Mouse (Mus musculus) mesoderm, embryonic 11.5 days (tissue): Measurements from ENCODE around the gene Gm20388.

ENCODE experiments used
- DNase-seq: peaks from one replicate; pipeline ENCODE4 v3.0.0-alpha.2; 2012; ENCODE audit warnings: low read depth, low spot score

The Gm20388 gene

DNA sequence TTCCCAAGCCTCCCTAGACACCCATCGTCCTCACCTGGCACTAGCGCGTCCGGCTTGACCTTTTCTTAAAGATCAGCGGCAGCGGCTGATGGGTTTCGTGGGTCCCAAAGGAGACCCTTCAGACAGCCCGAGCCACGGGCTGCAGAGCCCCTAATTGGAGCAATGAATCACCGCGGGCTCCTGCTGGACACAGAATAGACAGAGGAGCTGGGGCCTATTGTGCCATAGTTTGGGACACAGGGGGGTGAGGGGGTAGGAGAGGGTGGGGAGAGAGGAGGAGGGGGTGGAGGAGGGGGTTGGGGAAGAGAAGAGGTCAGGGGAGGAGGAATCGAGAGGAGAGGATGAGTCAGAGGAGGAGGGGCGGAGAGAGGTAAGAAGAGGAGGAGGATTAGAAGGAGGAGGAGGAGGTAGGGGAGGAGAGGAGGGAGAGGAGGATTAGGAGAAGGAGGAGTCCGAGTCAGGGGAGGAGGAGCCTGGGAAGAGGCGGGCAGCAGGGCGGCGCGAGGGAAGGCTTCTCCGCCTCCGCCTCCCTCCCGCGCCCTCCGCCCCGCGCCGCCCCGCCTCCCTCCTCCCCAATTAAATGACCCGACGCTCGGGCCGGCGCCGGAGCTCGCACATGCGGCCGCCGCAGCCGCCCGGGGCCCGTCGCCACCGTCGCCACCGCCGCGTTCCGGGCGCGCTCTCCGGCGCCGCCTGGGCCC lies 317.4 kb downstream of the Gm20388 start, which contains the start of gene Gse1:
Gse1 (plus strand) TSS at position 566 of the 701 bp plus-strand sequence.
- DNase-seq, result peak; percentile 86

DNA sequence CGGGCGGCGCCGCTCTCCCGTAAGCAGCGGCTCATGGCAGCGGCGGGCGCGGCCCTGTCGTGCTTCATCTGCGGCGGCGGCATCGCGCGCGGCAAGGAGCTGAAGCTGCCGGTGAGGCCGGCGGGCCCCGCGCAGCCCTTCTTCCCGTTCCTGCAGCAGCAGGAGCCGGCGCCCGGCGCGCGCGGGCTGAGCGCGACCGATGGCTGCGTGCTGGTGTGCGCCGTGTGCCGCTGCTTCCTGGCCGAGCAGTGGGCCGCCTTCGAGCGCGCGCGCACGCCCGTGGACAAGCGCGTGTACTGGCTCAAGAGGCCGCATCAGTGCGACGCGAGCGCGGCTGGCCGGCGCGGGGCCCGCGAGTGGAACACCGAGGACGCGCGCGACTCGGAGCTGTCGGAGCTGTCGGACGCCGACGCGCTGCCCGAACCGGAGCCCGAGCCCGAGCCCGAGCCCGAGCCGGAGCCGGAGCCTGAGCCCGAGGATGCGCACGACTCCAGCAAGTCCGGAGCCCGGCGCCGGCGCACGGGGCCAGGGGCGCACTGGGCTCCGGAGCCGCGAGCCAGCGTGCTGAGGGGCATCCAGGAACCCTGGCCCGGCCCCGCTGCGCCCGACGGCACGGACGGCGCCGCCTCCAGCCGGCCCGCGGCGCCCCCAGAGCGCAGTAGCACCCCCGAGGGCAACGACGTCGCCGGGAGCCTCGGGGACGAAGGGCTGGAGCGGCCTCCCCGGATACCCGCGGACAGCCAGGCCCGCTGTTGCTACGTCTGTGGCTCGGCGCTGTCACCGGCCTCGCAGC lies 318.3 kb downstream of the Gm20388 start:
- no peak for DNase-seq

DNA sequence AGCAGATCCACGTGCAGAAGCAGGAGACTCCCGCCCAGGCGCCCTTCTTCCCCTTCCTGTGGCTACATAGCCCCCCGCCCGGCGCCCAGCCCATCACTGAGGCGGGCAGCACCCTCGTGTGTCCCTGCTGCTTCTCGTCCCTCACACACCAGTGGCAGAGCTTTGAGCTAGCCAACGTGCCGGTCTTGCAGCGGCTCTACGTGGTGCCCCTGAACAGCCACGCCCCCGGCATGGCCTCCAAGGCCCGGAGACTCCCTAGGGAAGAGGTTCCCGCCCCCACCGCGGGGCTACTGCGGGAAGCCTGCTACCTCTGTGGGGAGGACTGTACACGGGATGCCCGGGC lies 318.9 kb downstream of the Gm20388 start:
- no peak for DNase-seq

DNA sequence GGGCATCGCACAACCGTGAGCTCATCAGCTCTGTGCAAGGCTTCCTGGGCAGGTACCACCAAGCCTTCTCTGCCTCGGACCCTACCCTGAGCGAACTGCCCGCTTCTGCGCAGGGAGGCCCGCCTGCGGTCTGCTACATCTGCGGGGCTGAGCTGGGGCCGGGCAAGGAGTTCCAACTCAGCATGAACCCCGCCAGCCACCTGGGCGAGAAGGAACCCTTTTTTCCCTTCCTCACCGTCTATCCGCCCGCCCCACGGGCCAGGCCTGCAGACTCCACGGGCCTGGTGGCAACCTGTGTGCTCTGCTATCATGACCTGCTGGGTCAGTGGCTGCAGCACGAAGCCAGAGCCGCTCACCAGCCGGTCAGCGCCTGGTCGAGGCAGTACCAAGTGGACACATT lies 319.4 kb downstream of the Gm20388 start:
- no peak for DNase-seq

DNA sequence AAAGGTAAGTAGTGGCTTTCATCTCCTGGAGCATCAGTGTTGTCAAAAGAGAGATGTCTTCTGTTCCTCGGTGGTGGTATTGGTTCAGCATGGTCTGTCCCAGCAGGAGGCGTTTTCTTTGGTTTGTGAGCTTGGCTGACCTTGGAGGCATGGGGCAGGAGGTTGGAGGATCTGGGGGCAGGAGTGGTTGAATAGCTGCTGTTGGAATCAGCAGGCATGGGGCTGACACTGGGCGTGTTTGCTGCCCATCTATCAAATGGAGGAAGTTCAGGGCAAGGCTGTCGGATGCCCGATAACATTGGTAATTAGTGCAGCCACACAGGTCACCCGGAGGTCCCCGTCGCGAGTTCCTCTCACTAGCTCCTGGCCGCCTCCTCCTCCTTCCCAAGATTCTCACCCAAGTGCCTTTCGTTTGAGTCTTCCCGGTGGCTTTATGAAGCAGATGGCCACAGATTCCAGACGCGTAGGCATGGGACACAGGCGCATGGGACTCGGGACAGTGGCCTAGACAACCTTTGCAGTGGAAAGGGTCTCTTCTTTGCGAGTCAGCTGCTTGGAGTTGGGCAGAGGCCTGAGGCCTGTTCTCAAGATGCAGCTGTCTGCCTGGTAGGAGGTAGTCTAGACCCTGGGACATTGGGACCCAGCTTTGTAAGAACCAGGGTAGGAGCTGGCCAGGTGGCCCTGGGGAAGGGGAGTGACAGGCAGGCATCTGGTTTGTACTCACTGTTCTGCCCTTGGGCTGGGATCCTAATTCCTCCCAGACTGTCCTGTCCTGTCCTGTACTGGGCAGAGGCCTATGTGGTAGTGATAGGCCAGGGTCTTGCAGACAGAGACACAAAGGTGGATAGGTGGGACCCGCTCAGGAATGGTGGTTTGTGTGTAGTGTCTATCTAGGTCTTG lies 320.3 kb downstream of the Gm20388 start:
- no peak for DNase-seq

DNA sequence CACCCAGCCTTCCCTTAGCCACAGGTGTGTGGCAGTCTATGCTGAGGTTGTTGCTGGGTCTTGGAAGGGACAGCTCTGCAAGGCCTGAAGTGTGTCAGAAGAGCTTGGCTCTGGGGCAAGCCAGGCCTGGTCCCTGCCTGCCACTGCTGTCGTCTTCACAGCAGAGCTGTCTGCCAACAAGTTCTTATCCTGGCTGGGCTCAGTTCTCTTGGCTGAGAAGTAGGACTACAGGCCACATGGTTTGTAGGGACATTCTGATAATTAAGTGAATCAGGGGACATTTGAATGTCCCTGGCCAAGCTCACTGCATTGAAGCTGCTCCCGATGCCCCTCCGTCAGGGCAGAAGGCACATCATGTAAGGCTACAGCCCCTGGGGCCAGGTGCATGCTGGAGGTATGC lies 321.2 kb downstream of the Gm20388 start:
- DNase-seq, result no peak

DNA sequence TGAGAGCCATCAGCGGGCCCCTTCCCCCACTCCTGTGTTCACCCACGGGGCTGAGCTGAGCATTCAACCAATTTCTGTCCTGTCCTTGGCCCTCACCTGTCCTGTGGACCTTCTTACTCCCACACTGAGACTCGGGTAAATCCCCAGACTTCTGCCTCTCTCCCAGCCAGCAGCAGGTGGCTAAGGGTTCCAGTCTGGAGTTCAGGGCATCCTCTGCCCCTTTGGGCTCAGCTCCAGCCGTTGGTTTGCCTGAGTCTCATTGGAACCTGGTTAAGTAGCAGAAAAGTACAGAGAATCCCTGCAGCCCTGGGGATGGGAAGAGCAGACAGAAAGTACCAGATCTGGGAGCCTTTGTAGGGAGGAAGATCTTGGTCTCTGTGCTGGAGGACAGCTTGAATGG lies 321.8 kb downstream of the Gm20388 start:
- DNase-seq, result no peak

DNA sequence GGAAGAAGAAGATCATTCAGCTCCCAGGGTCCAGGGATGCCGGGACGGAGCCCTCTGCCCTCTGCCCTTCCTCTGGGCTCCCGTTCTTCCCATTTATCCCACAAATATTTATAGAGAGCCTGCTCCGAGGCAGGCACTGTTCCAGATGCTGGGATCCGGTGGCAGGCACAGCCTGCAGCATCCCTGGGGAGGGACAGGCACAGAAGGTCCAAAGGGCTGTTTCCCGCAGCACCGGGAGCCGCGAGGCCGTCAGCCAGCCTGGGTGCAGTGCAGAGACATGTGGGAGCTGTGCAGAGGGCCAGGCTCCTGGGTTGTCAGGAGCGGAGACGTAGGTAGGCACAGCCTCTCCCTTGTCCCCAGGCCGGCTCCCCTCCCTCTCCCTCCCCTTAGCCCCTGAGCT lies 322.3 kb downstream of the Gm20388 start:
- DNase-seq, result no peak

DNA sequence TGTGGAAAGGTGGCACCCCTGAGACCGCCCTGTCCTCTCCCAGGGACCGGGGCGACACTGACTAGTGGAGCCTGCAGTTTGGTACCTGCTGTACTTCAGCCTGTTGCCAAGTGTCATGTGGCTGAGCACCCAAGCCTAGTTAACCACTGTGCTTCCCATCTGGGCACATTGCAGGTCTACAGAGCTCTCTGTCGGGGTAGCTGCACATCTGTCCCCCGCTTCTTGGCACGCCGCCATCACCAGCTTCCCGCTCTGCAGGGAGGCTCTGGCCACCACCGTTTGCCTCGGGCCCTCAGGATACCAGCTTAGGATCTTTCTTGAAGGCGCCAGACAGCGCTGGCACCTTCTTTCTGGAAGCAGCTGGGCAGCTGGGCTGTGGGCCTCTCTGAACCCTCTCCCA lies 323.8 kb downstream of the Gm20388 start:
- no peak for DNase-seq

DNA sequence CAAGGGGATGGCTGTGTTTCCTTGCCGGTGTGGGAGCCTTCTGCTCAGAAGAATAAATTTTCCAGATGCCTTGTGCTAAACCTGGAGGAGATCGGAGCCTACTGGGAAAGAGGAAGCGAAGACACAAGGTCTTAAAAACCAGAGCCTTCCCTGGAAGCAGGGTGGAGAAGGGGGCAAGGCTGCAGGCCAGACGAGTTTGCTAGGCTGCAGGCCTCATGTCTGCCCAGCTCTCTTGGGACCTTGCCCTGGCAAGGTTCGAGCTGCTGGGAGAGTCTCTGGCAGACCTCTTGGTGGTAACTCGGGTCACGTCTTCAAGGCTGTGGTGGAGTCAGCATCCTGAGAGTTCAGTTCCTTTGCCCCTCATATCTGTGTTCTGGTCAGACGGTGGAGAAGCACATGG lies 324.2 kb downstream of the Gm20388 start:
- no peak for DNase-seq

DNA sequence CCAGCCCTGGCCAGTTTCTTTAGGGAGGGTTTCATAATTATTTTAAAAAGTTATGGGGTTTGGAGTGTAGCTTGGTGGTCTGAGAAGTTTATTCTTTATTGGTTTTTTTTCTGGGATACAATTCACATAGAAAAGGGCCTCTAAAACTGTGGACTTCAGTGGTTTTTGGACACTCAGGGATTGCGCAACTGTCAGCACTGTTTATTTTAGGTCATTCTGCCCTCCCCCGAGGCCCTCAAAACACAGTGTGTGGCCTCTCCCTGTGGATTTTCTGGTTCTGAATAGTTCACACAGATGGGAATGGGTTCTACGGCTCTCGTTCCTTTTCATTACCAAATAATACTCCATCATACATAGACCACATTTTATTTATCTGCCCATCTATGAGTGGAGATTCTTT lies 332.6 kb downstream of the Gm20388 start:
- no peak for DNase-seq

DNA sequence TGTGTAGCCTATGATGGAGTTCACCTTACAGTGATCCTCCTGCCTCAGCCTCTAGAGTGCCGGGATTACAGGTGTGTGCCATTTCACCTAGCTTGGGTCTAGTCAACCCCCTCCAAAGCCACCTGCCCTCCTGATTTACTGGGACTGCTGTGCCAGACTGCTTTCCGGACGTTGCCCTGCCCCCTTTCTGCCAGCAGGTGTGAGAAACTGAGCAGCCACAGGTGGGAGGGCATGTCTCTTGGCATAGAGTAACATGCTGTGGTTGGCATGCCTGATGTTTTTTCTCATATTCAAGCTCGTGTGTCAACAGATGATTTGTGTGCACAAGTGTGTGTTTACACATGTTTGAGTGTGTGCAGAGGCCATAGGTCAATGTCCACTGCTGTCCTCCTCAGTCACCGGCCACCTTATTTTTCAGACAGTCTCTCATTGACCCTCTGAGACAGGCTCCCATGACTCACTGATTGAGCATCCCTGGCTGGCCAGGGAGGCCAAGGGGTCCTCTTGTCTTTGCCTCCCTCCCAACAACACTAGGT lies 333.3 kb downstream of the Gm20388 start:
- no peak for DNase-seq

DNA sequence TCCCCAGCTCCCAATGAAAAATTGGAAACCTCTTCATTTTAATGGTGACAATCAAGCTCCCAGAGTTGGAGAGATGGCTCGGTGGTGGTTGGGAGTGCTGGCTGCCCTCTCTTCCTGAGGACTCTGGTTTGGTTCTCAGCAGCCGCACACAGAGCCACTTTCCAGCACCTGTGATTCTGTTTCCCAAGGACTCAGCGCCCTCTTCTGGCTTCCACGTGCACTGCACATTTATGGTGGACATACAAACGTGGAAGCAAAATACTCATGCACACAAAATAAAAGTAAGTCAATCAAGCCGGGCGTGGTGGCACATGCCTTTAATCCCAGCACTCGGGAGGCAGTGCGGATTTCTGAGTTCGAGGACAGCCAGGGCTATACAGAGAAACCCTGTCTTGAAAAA lies 333.9 kb downstream of the Gm20388 start:
- no peak for DNase-seq

DNA sequence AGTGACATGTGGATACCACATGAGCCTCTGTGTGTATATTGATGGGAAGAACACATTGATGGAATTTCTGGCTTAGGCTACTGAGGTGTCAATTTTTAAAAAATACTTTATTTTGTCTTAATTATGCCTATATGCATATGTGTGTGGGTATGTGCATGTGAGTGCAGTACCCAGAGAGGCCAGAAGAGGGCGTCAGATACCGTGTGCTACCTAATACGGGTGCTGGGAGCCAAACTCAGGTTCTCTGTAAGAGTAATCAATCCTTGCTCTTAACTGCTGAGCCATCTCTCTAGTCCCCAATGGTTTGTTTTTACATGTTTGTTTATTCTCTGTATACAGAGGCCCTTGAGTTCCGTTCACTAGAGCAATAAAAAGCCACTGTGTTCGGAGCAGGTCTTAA lies 337.0 kb downstream of the Gm20388 start:
- DNase-seq, result no peak

DNA sequence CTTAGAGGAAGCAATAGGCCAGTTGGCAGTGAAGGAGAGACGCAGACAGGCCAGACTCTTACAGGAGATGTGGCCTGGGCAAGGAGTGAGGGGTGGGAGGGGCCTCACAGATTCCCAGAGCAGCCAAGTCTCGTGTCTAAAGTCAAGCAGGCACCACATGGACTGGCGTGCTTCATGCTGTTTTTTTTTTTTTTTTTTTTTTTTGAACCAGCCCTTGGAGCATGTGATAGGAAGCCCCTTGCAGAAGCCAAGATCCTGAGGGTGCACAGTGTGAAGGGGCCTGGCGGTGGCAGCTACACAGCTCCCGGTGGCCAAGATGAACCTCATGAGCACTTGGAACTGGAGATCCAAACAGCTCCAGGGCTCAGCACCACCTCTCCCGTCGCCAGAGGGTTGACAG lies 337.4 kb downstream of the Gm20388 start:
- DNase-seq, result no peak

DNA sequence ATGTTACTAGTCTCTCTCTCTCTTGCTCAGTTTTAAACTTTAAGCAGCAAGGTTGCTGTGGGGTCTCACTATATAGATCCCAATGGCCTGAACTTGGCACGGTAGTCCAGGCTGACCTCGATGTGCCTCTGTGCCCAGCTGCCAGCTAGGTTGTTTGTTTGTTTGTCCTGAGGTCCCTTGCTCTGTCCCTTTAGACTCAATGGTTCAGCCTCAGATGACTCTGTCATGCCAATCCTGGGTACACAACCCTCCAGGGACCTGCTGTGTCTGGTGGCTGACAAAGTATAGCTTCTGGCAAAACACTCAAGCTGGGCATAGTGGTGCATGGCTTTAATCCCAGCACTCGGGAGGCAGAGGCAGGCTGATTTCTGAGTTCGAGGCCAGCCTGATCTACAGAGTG lies 337.8 kb downstream of the Gm20388 start:
- no peak for DNase-seq

DNA sequence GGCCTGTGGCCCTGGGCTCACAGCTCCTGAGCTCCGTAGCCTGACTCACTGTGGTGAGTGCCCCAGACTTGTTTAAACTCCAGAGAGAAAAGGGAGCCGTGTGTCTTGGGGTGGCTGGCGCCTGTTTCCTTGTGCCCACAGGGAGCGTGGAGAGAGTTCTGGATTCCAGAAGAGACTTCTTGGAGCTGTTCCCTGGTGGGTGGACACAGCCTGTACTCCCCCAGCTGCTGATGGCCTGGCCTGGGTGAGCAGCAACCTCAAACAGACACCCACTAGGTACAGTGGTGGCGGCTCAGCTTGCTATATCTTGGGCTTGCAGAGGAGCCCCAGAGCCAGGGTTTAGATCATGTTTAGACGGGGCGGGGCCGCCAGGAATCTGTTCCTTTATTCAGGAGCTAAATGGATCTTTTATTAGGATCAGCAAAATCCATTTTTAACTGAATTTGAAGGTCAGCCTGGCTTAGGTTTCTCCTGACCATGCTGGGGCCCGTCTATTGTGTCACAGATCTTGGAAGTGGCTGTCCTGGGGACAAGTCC lies 339.2 kb downstream of the Gm20388 start:
- DNase-seq, result no peak

DNA sequence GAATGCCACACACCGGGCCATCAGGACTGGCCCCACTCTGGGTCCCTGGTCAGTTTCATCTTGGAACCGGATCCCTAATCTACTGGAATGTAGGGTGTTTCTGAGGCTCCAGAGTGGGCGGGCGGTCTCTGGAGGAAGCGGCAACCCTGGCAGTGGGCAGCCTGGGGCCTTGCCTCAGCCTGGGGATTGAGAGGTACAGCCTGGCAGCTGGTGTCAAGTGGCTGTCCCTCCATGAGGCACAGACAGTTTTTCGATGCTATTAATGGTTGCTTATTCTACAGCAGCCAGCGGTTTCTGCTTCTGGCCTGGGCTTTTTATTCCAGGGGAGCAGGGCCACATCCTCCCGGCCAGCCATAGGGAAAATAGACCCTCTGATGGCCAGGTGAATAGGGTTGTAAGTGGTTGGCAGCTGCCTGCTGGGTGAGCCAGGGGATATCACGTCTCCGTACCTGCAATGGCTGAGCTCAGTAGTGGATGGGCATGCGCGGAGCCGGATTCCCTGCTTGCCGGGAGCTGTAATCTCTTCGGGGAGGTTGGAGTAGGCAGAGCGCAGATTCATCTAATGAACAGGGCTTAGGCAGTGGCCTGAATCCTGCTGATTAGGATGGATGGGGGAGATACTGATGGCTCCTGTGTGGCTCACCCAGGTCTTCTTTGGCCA lies 340.2 kb downstream of the Gm20388 start:
- DNase-seq, result no peak

DNA sequence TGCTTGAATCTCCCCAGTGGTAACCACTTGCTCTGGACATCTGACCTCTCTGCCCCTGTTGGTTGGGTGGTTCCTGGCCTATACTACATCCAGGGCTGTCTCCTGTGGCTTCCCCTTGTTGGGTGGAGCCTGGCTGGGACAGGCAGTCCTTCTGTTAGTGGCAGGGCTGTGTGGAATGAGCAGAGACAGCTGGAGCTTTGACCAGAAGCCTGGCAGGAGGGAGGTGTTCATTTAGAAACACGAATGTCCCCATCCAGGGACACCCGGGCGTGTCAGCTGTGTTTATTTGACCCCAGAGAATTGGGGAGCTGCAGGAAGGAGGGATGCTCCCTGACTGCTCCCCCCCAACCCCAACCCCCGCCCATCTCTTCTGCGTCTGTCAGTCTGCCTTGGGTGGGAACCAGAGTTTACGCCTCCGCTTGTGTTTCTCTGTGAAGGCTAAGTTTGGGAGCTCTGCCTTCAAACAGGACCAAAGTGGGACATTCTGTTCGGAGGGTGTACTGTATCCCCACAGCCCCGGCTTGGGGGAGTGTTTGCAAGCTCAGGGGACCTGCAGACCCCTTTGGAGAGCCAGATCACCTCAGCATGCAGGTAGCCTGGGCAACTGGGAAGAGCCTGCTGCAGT lies 340.9 kb downstream of the Gm20388 start:
- no peak for DNase-seq

DNA sequence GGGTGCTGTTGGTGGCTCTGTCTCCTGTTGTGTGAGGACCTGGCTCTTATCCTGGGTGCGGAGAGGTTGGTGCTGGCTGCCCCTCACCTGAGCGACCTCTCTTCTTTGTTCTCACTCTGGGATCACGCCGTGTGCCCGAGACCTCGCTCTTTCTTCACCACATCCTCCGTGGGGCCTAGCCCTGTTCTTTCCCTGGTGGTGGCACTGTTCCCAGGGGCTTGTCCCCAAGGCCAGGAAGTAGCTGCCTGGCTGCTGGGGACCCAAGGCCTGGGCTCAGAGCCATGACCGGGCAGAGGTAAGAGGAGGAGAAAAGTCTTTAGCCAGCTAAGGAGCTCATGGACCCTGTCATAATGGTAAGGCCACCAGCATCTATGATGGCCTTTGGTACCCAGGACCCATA lies 343.0 kb downstream of the Gm20388 start:
- no peak for DNase-seq
